Mouse (Mus musculus) cerebellum, postnatal 4 days (tissue): Measurements from ENCODE around the gene Rab7b.

Source experiments
- DNase-seq, 2 experiments: peaks; one replicate each; pipeline ENCODE4 v3.0.0; 2022; ENCODE audit warnings: low spot score in 2 of 2, mixed read lengths in 1 of 2

Gene Rab7b

GRCm38 (mm10) chr1:131695308-131695707 lies 6.8 kb downstream of the Rab7b start:
- DNase-seq = no peak

- DNase-seq = no peak
Measured at GRCm38 (mm10) chr1:131696325-131696724, 7.8 kb downstream of the Rab7b start.

GRCm38 (mm10) chr1:131698770-131699169 lies 10.3 kb downstream of the Rab7b start:
- no peak for DNase-seq

- DNase-seq = no peak
Measured at GRCm38 (mm10) chr1:131699642-131700041, 11.1 kb downstream of the Rab7b start.

- no peak for DNase-seq
Measured at GRCm38 (mm10) chr1:131700447-131700846, 12.0 kb downstream of the Rab7b start.

- no peak for DNase-seq
Measured at GRCm38 (mm10) chr1:131701391-131701790, 12.9 kb downstream of the Rab7b start.

- DNase-seq = no peak
Measured at GRCm38 (mm10) chr1:131702094-131702766, 13.7 kb downstream of the Rab7b start.

- no peak for DNase-seq
Measured at GRCm38 (mm10) chr1:131703482-131703881, 15.0 kb downstream of the Rab7b start.

GRCm38 (mm10) chr1:131708338-131708737 lies 19.8 kb downstream of the Rab7b start:
- DNase-seq = peak in 1 of 2 experiments; percentile 53

- DNase-seq = peak in 1 of 2 experiments; percentile 14
Measured at GRCm38 (mm10) chr1:131711518-131711917, 23.0 kb downstream of the Rab7b start.

GRCm38 (mm10) chr1:131712386-131712785 lies 23.9 kb downstream of the Rab7b start:
- peak; percentile 76 to 92 for DNase-seq

GRCm38 (mm10) chr1:131714388-131715337 lies 26.2 kb downstream of the Rab7b start:
- no peak for DNase-seq

GRCm38 (mm10) chr1:131718952-131719694 lies 30.6 kb downstream of the Rab7b start:
- no peak for DNase-seq

- DNase-seq = no peak
Measured at GRCm38 (mm10) chr1:131721989-131722388, 33.5 kb downstream of the Rab7b start.

GRCm38 (mm10) chr1:131723549-131723948 lies 35.1 kb downstream of the Rab7b start:
- no peak for DNase-seq

GRCm38 (mm10) chr1:131726586-131726985 lies 38.1 kb downstream of the Rab7b start:
- DNase-seq = no peak

GRCm38 (mm10) chr1:131730639-131731437 lies 42.3 kb downstream of the Rab7b start:
- DNase-seq = no peak

GRCm38 (mm10) chr1:131733474-131734180 lies 45.1 kb downstream of the Rab7b start:
- no peak for DNase-seq

- DNase-seq = no peak
Measured at GRCm38 (mm10) chr1:131734657-131735273, 46.3 kb downstream of the Rab7b start.

GRCm38 (mm10) chr1:131736494-131736893 lies 48.0 kb downstream of the Rab7b start:
- DNase-seq = no peak
